Mouse (Mus musculus): ENCODE data around the gene Sh3bgrl2.

The Sh3bgrl2 gene

DNA sequence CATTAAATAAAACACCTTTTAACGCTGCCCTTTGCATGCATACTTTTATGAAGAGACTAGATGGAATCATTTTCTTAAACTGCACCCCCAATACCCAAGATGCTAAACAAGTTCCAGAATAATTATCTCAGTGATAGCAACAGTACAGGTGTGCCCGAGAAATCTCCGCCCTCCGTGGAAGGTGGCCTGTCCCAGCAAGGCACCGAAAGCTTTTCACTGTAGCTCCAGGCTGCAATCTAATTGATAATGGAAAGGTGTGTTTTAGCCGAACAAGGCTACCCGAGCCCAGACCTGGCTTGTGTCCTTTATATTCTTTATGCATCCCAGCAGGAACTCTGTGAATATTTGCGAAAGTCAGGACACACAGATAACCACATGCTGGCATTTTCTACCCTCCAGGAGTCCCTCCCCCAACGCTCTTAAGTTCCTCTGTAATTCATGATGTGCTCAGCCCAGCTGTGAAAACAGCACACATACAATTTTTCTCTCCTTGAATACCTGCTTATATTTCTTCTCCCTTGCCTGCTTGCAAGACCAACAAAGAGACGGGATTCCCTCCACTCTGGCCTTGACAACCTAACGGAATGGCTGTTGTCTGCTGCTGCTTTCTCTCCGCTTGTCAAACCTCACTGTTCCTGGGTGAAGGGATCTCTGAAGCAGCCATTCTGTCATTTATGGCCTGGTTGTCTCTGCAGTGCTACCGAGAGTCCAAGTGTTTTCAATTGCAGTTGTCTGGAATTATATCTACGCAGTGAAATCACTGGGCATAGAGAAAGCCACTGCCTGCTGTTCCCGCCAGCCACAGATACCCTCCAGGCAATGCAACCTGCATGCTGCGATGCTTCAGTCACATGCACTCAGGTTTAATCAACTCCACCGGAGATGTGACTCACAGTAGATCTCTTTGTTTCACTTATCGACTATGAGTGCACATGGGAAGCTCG, 80.8 kb downstream of the Sh3bgrl2 start:
- DNase-seq (ENCODE audit: low spot score in 2 of 2) = no peak

DNA sequence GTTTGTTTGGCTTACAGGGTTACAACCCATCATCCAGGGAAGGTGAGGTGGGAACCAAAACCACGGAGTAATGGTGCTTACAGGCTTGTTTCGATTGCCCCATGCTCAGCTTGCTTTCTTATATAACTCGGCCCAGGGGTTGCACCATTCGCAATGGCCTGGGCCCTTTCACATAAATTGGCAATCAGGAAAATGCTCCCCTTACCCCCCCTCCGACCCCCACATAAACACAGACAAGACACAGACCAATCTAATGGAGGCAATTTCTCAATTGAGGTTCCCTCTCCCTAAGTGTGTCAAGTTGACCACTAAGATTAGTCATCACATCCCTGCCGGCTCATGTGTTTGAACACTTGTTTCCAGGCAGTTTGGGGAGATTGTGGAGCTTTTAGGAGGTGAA, 82.2 kb downstream of the Sh3bgrl2 start:
- DNase-seq (ENCODE audit: low spot score in 2 of 2) = no peak

DNA sequence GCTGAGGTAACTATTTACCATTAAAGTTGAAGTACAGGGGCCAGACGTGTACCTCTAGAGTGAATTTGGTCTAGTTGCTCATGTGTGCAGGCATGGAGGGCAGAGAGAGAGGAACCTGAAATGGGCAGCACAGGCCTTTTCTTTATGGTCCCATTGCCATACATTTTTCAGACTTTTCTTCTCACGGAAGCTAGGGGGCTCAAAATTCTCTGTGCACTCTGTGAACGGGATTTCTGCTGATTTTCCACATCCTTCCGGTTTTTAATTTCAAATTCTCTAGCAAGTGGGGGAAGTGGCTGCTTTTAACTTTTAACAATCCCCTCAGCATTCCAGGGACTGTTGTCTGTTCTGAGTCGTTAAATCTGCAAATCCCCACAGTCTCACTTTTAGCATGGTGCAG, 83.8 kb downstream of the Sh3bgrl2 start:
- DNase-seq (ENCODE audit: low spot score in 2 of 2) = no peak

DNA sequence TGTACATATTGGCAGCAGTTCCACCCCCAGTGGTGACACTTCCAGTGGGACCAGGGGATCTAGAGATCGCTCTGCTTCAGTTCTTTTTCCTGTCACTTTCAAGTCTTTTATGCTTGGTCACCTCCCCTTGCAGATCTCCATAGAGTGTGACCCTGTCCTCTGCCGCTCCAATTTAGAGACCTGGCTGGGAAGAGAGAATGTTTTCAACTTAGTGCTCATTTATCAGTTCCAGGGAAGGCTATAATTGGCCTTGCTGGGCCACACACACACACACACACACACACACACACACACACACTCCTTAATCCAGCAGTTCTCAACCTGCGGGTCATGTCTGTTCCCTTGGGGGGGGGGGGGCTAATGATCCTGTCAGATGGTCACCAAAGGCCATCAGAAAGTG, 86.6 kb downstream of the Sh3bgrl2 start:
- DNase-seq (ENCODE audit: low spot score in 2 of 2) = no peak

DNA sequence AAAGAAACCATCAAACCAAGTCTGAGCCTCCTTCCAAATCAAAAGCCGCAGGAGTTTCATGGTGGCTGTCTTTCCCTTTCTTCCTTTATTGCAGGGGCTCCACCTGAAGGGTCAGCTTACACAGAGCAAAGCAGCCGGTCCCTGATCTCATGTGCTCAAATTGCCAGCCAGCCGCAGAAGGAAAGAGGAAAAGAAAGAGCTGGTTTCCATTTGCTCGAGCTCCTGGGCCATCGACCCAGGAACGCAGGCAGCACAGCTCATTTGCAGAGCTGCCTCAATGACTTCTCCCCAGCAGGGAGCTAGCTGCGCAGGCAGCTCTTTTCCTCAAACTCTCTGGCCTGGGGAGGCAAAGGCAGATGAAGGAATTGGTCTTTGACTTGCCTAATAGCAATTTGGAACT, 87.9 kb downstream of the Sh3bgrl2 start:
- DNase-seq (ENCODE audit: low spot score in 2 of 2) = no peak

DNA sequence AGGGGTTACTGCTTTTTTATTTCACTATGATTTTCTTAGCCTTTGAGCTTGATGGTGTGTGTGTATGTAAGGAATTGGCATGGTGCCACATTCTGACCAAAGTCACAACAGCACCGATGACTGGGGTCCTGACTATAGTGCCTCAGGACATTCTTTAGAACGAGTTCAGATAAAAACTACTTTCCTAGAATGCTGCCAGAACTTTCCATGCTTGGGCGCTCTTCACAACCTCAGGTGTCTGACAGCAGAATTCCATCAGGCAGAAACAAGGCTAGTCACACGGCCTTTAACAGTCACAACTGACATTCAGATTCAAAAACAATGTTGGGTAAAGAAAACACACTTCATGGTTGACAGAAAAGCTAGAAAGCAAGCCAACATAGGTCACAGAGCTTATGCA, 95.0 kb downstream of the Sh3bgrl2 start:
- no peak for DNase-seq (ENCODE audit: low spot score in 2 of 2)

DNA sequence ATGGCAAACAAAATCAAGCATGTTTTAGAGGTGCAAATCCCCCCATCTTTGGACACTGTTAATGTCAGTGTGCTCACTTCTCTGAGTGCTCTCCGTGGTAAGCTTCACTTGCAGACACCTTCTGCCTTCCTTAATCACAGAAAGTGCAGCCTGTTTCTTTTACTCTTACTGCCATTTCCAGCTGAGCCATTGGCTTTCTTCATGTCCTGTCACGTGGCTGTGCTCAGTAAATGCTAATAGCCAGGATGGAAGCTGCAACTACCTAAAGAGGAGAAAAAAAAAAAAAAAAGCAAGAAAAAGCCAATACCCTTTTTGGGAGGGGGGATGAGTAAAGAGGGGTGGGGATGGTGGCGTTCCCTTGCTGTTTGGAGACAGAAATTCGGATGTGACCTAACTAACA, 95.7 kb downstream of the Sh3bgrl2 start:
- no peak for DNase-seq (ENCODE audit: low spot score in 2 of 2)

DNA sequence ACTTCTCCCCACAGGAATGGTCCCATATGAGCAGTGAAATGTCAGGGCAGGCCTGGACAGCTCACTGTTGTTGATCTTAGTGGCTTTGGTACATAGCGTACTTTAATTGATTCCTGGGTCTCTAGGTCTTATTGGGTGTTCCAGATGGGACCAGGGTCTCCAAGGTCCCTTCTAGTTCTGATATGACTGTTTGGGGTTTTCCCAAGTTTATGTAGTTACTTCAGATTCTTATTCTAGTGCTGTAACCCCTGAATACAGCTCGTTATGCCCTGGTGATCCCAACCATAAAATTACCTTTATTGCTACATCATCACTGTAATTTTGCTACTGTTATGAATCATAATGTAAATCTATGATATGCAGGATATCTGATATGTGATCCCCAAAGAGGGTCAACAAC, 98.1 kb downstream of the Sh3bgrl2 start:
- no peak for DNase-seq (ENCODE audit: low spot score in 2 of 2)

DNA sequence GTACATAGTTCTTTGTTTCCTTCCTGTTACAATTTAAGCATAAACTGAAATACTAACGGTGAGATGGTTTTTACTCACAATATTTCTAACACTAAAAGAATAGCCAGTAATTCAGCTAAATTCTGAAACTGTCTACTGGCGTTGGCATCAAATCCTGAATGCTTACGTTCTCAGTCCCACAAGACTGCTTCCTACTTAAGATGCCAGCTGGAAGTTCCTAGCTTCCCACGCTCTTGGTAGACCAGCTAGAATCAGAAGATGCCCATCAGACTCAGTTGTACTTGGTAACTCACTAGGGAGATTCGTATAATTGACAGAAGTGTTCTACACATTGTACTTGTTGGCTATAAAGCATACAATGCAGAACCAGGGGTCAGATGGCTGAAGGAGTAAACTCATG, 98.6 kb downstream of the Sh3bgrl2 start:
- DNase-seq (ENCODE audit: low spot score in 2 of 2) = peak in 1 of 2 experiments; percentile 4

DNA sequence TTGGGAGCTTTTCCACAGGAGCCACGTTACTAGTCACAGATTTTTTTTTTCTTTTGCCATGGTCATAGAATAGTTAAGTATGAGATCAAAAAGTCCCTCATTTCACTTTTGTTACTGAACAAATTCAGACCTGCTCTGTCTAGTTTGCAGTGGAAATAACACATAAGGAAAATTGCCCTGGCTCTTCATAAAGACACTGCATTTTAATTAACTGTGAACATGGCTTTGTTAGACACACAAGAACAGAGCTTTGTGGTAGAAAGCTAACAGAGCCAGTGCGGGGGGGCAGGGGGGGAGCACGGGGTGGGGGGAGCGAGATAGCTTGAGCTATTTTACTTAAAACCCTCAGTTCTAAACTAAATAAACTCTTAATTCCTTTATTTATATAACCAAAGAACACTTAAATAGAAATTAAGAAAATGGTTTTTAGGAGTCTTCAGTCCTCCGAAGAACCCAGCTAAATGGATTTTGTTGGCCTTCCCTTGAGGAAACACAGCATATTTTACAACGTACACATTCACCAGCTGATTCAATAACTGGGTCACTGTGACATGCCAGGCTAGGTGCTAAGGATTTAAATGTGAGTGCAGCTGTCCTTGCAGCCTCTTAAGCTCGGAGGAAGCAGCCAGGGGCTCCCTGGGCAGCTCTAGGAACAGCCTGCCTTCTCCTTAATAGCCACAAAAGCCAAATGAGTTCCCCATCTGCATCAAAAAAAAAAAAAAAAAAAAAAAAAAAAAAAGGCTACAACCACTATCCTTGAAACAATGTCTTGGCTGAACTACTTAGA, 100.0 kb downstream of the Sh3bgrl2 start:
- no peak for DNase-seq (ENCODE audit: low spot score in 2 of 2)

DNA sequence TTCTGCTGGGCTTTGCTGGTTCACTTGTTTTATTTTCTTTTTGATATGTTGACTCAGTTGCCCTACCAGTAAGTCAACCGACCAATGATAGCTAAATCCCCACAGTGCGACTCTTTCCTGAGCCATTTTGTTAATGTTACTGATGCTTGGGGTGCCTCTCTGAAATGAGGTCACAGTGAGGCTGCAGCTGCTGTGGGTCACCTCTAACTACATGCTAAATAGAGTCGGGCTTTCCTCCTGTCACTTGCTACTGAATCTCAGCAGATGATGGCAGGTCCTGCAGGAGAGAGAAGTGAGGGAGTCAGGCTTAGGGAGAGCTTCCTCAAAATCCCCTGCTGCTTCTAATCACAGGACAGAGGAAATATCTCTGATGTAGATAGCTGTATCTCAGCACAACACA, 100.6 kb downstream of the Sh3bgrl2 start:
- DNase-seq (ENCODE audit: low spot score in 2 of 2) = no peak

DNA sequence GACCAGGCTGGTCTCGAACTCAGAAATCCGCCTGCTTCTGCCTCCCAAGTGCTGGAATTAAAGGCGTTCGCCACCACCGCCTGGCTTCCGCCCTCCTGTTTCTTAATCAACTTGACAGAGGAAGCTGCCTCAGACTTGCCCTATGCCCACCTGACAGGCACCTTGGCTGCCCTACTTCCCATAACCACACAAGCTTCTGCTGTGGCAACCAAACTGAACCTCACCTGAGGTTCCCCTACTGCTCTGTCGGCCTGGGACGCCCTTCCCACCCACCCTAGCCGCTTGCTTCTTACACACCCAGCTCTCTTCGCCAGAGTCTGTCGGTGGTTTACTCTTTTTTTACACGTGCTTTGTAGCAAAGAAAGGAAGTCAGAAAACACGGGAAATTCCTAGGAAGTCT, 103.9 kb downstream of the Sh3bgrl2 start:
- no peak for DNase-seq (ENCODE audit: low spot score in 2 of 2)

DNA sequence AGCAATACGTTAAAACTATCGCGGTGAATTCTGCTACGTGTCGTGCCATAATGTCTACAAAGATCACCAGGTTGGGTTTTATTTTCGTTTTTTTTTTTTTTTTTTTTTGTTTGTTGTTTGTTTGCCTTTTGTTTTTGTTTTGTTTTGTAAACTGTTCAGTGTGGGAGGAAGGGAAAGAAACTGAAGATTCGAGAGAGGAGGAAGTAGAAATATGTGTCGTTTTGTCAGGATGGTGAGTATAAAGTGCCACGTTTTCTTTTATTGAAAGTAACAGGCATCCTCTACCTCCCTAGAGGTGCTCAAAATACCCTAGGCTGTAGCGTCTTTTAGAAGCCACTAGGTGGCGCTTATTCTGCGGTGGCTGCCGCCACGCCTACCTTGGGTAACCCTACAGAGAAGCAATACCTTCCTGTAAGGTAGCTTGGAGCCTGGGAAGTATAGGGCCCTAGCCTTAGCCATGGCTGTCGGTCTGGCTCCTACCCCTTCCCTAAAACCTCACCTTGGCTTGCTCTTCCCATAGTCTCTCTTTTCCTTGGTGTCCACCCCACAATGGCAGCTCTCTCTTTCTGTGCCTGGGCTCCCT, 104.6 kb downstream of the Sh3bgrl2 start:
- no peak for DNase-seq (ENCODE audit: low spot score in 2 of 2)

DNA sequence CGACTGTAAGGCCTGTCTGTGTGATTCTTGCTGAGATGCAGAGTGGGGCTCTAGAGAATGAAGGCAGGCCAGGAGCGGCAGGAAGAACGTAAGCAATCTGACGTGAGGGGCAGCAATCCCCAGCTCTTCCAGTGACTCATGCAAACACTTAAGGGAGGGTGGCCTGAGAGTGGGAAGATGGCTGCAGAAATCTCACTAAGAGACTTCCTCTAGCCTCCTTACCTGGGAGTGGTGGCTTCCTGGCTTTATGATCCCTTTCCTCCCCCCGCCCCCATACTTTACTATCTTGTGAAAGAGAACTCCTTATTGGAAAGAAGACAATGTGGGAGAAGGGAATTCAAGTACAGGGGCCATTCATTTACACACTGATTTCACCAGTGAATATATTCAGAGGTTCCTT, 106.5 kb downstream of the Sh3bgrl2 start:
- DNase-seq (ENCODE audit: low spot score in 2 of 2) = no peak

DNA sequence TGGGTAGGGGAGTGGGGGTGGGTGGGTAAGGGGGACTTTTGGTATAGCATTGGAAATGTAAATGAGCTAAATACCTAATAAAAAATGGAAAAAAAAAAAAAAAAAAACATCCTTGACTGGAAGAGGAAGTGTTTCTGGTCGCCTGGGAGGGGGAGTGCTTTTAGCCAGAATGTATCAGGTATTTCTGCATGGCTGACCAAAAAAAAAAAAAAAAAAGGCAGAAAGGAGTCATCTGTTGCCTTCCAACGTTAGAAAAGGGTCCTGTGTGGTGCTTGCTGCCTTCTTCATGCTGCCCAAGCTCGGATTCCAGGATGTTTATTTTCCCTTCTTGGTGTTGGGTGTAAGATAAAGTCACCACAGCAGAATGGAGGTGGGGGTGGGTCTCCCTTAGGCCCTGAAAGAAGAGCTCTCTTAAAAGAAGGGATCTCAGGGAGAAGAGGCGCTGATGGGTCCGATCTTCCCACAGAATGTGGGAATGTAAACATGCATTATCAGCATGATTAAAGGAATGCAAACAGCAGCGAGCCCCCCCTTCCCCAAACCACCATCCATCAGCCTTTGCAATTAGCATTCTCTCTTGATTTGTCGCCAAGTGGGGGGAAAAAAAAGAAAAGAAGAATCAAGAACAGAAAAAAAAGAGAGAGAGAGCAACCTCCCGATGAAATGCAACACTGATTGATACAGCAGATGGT, 109.0 kb downstream of the Sh3bgrl2 start:
- no peak for DNase-seq (ENCODE audit: low spot score in 2 of 2)

DNA sequence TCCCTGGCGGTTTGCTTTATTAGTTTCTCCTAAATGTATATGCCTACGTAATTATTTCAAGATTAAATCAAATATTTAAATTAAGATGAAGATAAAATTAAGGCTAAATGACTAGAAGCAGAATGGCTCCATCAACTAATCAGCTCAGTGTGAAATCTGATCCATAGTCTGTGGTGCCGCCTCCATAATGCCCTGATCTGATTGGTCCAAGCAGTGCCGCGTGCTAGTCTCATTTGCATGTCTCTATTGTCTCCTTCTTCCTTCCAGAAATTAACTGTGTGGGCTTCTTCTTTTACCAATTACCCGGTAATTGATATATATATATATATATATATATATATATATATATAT, 109.5 kb downstream of the Sh3bgrl2 start:
- DNase-seq (ENCODE audit: low spot score in 2 of 2) = no peak

DNA sequence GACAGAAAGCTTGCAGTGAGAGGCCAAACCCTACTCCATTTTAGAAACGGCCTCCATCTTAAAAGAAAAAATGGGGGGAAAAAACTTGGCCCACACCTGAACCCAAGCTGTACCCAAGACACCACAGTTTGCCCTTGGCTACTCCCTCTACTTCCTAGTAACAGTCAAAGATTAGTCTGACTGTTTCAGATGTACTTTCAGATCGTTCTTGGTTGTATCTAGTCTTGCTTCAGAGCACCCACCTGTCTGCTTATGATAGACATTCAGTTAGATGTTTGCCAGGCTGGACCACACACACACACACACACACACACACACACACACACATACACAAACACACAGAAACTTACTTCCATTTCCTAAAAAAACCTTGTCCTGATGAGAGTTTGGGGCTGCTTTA, 111.0 kb downstream of the Sh3bgrl2 start:
- no peak for DNase-seq (ENCODE audit: low spot score in 2 of 2)

DNA sequence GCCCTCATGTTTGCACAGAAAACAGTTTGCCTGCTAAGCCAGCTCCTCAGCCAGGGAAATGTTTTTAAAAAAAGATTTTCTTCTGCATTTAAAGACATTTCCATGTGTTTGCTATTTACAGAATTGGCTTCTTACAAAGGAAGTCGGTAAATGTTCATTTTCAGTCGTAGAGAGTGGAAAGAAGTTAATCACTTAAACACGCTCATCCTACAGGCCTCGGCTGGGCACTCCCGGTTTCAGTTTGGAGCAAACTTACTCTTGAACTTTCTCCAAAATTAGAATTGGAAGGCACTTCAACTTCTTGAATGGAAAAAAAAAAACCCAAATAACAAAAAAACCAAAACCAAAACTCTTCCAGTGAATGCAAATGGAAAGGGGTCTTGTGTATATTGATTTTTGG, 113.7 kb downstream of the Sh3bgrl2 start:
- no peak for DNase-seq (ENCODE audit: low spot score in 2 of 2)

DNA sequence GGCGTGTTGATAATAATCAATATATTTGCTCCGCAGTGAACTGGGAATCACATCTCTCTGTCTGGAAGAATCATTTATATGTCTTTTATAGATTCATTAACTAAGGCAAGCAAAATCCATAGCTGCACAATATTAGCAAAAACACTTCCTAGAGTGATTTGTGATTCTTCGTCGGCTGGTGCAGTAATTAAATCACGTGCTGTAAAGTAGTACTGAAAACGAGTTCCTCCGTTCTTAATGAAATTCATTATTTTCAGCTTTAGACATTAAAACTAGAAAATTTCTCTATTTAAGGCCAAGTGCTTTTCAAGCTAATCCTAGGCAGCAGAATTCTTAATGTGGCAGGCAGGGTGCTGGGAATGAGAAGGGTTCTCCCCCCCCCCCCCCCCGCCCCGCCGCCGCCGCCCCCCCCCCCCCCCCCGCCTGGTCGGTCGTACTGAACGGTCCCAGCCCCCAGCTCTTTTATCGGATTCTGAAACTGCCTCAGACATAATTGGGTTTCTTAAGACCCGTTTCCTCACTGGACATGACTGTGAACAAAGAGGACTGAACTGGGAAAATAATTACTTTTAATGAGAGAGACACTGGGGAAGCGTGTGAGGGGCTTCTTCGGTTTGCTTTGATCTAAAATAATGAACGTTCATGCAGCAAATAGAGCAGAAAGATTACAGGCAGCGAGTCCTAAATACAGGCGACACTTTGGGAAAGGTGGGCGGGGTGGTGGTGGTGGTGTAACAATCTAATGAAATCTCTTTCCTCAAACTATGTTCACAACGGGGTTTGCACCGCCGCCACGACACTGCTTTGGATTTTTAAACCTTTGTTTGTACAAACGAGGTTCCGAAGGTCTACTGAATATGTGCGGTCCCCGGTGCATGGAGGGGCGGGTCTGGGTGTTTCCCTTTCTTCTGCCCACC, 116.1 kb downstream of the Sh3bgrl2 start:
- peak in 1 of 2 experiments; percentile 13 for DNase-seq (ENCODE audit: low spot score in 2 of 2)

DNA sequence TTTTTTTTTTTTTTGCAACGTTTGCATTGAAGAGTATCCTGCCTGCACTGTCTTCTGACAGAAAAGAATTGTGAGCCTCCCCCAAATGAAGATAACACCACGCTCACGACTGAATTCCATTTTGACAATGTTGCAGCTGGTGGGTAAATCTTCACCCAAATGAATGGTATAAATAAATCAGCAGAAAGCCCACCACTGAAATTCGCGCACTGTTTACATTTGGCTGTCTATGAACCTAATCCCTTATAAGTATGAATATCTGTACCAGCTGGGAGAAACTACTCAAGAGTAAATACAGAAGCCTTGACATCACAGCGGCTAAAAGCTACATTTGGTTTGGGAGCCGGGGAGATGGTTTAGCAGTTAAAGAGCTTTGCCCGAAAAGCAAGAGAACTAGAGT, 116.8 kb downstream of the Sh3bgrl2 start:
- no peak for DNase-seq (ENCODE audit: low spot score in 2 of 2)

DNA sequence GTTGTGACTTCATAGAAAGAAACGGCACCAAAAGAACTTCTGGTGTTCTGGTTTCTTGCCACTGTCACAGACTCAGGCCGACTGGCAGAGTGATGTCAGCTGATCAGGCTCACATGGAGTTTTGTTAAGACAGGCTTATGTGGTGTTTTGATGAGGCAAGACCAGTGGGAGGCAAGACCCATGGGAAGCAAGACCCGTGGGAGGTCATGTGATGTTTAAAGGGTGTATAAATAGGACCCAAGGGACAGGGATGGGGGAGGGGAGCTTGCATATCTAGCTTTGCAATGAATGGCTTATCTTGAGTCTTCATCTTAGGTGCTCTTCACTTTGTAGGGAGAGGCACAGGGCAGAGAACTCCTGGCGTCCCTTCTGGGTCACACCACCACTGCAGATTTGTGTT, 118.9 kb downstream of the Sh3bgrl2 start:
- DNase-seq (ENCODE audit: low spot score in 2 of 2) = no peak
